Mouse (Mus musculus) heart, embryonic 16.5 days (tissue): ENCODE measurements around the gene Mcur1. TPM values are rescaled to one million over a fixed set of nuclear protein-coding genes. Genes with fewer than 3 reads are reported as not detected.

ENCODE experiments used
- ATAC-seq: fragments of 200-750 bp; cut with Nextera tagmentation; replicated peaks from 2 replicates; pipeline ENCODE4 v1.8.0; 2017; ENCODE audit warnings: moderate number of reproducible peaks; ENCODE audit not compliant: insufficient read depth, low FRiP score; ENCODE audit errors: extremely low read depth
- H3K27ac ChIP-seq: fragments of 300-500 bp; sonication (generic); 2 replicates; pipeline ENCODE4 v1.5.1; 2014; ENCODE audit warnings: mild to moderate bottlenecking, low read length, control low read depth, moderate library complexity
- H3K27me3 ChIP-seq: fragments of 300-500 bp; sonication (generic); 2 replicates; pipeline ENCODE4 v1.6.1; 2014; ENCODE audit warnings: low read length, mixed read lengths; ENCODE audit not compliant: control insufficient read depth, insufficient read depth
- H3K36me3 ChIP-seq: fragments of 300-500 bp; sonication (generic); 2 replicates; pipeline ENCODE4 v1.6.1; 2014; ENCODE audit not compliant: control insufficient read depth, insufficient read depth
- H3K4me1 ChIP-seq: fragments of 300-500 bp; sonication (generic); 2 replicates; pipeline ENCODE4 v1.6.1; 2014; ENCODE audit warnings: low read length, mixed read lengths; ENCODE audit not compliant: control insufficient read depth, insufficient read depth
- H3K4me2 ChIP-seq: fragments of 300-500 bp; sonication (generic); 2 replicates; pipeline ENCODE4 v1.6.1; 2014; ENCODE audit warnings: low read depth, mild to moderate bottlenecking, control low read depth, low read length
- H3K4me3 ChIP-seq: fragments of 300-500 bp; sonication (generic); 2 replicates; pipeline ENCODE4 v1.5.1; 2014; ENCODE audit warnings: mild to moderate bottlenecking, control low read depth, low read length
- H3K9ac ChIP-seq: fragments of 300-500 bp; sonication (generic); 2 replicates; pipeline ENCODE4 v1.6.1; 2014; ENCODE audit warnings: low read length, control low read depth
- H3K9me3 ChIP-seq: fragments of 300-500 bp; sonication (generic); replicated peaks from 2 replicates; pipeline ENCODE4 v1.6.1; 2016; ENCODE audit warnings: low read length; ENCODE audit not compliant: control insufficient read depth
- WGBS: fragments of 180-500 bp; shearing (Covaris S2); extraction: QIAGEN DNeasy Blood & Tissue Kit; methylation state at CpG from one replicate; pipeline ENCODE4 v1.1.7; 2014; 5-methylcytosine and 5-hydroxymethylcytosine counted together
- polyA plus RNA-seq: library from polyadenylated mRNA; unstranded; fragments of >200 nt; fragmentation: Nextera tagmentation; extraction: Ambion mirVana; gene quantifications from 2 replicates; pipeline ENCODE4 v1.2.1, GENCODE M21; 2015

Mcur1 gene
- polyA plus RNA-seq, 1 experiment from 2014 or later: 14.7 TPM

- no peaks in the 10 kb centered on the region for H3K27me3 ChIP-seq
- no peak overlapping the region for H3K9ac ChIP-seq
- no peak for ATAC-seq
- no peak overlapping the region for H3K4me2 ChIP-seq
- WGBS: 78% methylated on average over 7 of the region's 7 CpGs
- no peak overlapping the region for H3K4me3 ChIP-seq
- no peaks in the 10 kb centered on the region for H3K36me3 ChIP-seq
- H3K4me1 ChIP-seq: no peaks in the 10 kb centered on the region
- H3K27ac ChIP-seq: no peak overlapping the region
- no peaks in the 10 kb centered on the region for H3K9me3 ChIP-seq
These were observed 66.3 kb downstream of the Mcur1 start for GRCm38 (mm10) chr13:43493725-43494124.

DNA sequence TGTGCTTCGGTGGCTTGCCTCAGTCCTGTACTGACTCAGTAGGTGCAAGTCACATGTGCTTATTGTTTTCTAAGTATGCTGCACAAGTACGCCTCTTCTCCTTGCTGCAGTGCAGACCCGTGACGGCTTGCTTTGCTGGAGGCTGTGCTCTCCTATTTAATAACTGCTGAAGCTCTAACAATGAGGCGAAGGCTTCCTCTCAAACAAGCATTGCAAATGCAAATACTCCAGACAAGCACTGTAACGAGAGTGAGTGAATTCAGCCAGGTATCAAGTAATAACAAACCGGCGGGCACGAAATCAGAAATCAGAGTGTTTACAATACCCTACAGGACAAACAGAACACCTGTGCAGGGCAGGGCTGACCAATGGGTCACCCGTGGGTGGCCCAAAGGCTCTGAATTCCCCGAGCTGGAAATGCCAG is 66.9 kb downstream of the Mcur1 start:
- no peak for ATAC-seq
- Histone ChIP-seq H3K9ac (no peak overlapping the region), H3K4me2 (no peak overlapping the region), H3K9me3 (no peaks in the 10 kb centered on the region), H3K36me3 (no peaks in the 10 kb centered on the region), H3K4me1 (no peaks in the 10 kb centered on the region), H3K27me3 (no peaks in the 10 kb centered on the region), H3K27ac (no peak overlapping the region), H3K4me3 (no peak overlapping the region)
- 67% methylated on average over 11 of the region's 11 CpGs for WGBS

Other genes with a start within 250 kb of the Mcur1 start
- gene Sirt5, start 194.7 kb downstream of the Mcur1 start, polyA plus RNA-seq: 32.2 and 34.4 TPM in 2 replicates
- gene Nol7, start 161.8 kb downstream of the Mcur1 start, polyA plus RNA-seq: 104 and 123 TPM in 2 replicates
- 8.0 and 8.1 TPM in 2 replicates for gene Ranbp9, start 78.9 kb downstream of the Mcur1 start, polyA plus RNA-seq
- gene Rnf182, start 55.5 kb upstream of the Mcur1 start, polyA plus RNA-seq: 1.7 and 2.3 TPM in 2 replicates
- gene Cd83, start 224.6 kb upstream of the Mcur1 start, polyA plus RNA-seq: 9.3 and 17.7 TPM in 2 replicates